In the genomic region with DNA sequence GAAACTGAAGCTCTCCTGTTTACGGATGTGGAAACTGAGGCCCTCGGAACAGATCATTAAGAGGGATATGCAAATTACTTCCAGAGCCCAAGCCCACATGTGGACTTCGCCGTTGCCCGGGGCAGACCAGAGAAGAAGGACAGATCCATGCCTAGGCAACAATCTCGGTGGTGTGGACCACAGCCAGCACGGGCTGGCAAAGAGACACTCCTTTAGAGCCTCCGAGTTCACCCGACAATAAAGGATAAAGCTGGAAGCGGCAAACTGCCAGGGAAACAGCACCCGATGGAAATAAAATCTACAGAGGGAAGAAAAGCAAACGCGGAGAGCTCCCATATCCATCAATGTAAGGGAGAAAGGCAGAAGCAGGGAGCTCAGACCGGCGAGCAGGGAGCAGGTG, we compare ENCODE assay signal across 17 mouse cellular contexts.
DNase-seq lines count a peak whose midpoint lies in the region; ATAC-seq and TF ChIP-seq lines count a peak whose summit lies in the region.
"Had no signal": no experiment of that assay in that cellular context is flagged by ENCODE, and none has a peak within 500 bp of the region (broad histone marks: within the 10 kb centered on the region; RNA-seq: fewer than 3 reads in every experiment).

No protein-coding gene starts in this region.

- no peak for TF ChIP-seq CTCF in kidney, adult 2 months (conservative IDR thresholded peaks at IDR 0.05; ENCODE audit: insufficient read depth, insufficient read length, low read depth, low read length)

- H3K9ac ChIP-seq in forebrain, embryonic 14.5 days (ENCODE audit: low read length): no peak overlapping the region
- H3K9ac ChIP-seq: embryonic facial prominence, embryonic 12.5 days; liver, embryonic 12.5 days; lung, embryonic 15.5 days had no signal

- no peaks in the 10 kb centered on the region for H3K9me3 ChIP-seq in forebrain, embryonic 14.5 days (replicated peaks; ENCODE audit: control insufficient read depth, low read length)
- H3K9me3 ChIP-seq in forebrain, embryonic 10.5 days: no peaks in the 10 kb centered on the region
- H3K9me3 ChIP-seq: embryonic facial prominence, embryonic 12.5 days; limb, embryonic 10.5 days; liver, embryonic 12.5 days; lung, embryonic 15.5 days had no signal

- intact Hi-C loops in left cerebral cortex, postnatal 4 days (cut with DNase I): no loop called here

- no peak overlapping the region for H3K4me3 ChIP-seq in forebrain, embryonic 14.5 days (ENCODE audit: low read depth, low read length)
- H3K4me3 ChIP-seq in forebrain, embryonic 10.5 days: no peak overlapping the region
- H3K4me3 ChIP-seq in kidney, adult 2 months (ENCODE audit: insufficient read depth, low read depth, low read length): no peak overlapping the region
- H3K4me3 ChIP-seq: embryonic facial prominence, embryonic 12.5 days; limb, embryonic 10.5 days; liver, embryonic 12.5 days; lung, embryonic 15.5 days had no signal

- H3K27me3 ChIP-seq in forebrain, embryonic 14.5 days (replicated peaks; ENCODE audit: control insufficient read depth, insufficient read depth, low read length): no peaks in the 10 kb centered on the region
- no peaks in the 10 kb centered on the region for H3K27me3 ChIP-seq in forebrain, embryonic 10.5 days (ENCODE audit: poor library complexity, severe bottlenecking)
- no peaks in the 10 kb centered on the region for H3K27me3 ChIP-seq in kidney, adult 2 months (replicated peaks; ENCODE audit: control insufficient read depth, insufficient read depth, low read length)
- H3K27me3 ChIP-seq: CH12.LX; embryonic facial prominence, embryonic 12.5 days; liver, embryonic 12.5 days; lung, embryonic 15.5 days; Patski had no signal

- DNase-seq in forebrain, embryonic 14.5 days (ENCODE audit: low spot score): peak; percentile 70
- no peak for DNase-seq in forebrain, embryonic 10.5 days (ENCODE audit: extremely low spot score, low spot score)
- peak; percentile 81 for DNase-seq in left cerebral cortex, postnatal 4 days
- no peak for DNase-seq in left cerebral cortex, adult 9 months (ENCODE audit: low spot score in 2 of 2)
- peak; percentile 81 for DNase-seq in cerebellum, adult 11-12 months
- peak; percentile 75 to 79 for DNase-seq in cerebellum, postnatal 36 days
- no peak for DNase-seq in kidney, adult 2 months
- no peak for DNase-seq in thymus, postnatal 25 days
- DNase-seq: right cerebral cortex, adult 18-20 months had no signal

- H3K27ac ChIP-seq in forebrain, embryonic 14.5 days (ENCODE audit: low read depth, low read length): no peak overlapping the region
- no peak overlapping the region for H3K27ac ChIP-seq in forebrain, embryonic 10.5 days
- no peak overlapping the region for H3K27ac ChIP-seq in kidney, adult 2 months (ENCODE audit: insufficient read depth, low read depth, low read length)
- H3K27ac ChIP-seq: embryonic facial prominence, embryonic 12.5 days; kidney, postnatal 0 days; limb, embryonic 10.5 days; liver, embryonic 12.5 days; lung, embryonic 15.5 days; stomach, postnatal 0 days had no signal

- TF ChIP-seq POLR2A in kidney, adult 2 months (IDR thresholded peaks at IDR 0.05; ENCODE audit: low read depth, low read length): no peak

- WGBS in forebrain, embryonic 14.5 days: 75% methylated on average over 15 of the region's 15 CpGs
- WGBS in forebrain, embryonic 10.5 days: 93% methylated on average over 15 of the region's 15 CpGs
- 88% methylated on average over 15 of the region's 15 CpGs for WGBS in kidney, adult 2 months

- H3K4me1 ChIP-seq in forebrain, embryonic 14.5 days (ENCODE audit: control insufficient read depth, insufficient read depth, low read length): no peaks in the 10 kb centered on the region
- no peaks in the 10 kb centered on the region for H3K4me1 ChIP-seq in forebrain, embryonic 10.5 days
- no peaks in the 10 kb centered on the region for H3K4me1 ChIP-seq in kidney, adult 2 months (ENCODE audit: control insufficient read depth, insufficient read depth, low read length)
- H3K4me1 ChIP-seq: liver, embryonic 12.5 days had no signal

- H3K36me3 ChIP-seq in forebrain, embryonic 14.5 days (ENCODE audit: control insufficient read depth, insufficient read depth, low read length): peaks cover 56% of the 10 kb centered on the region
- H3K36me3 ChIP-seq in forebrain, embryonic 10.5 days (replicated peaks): peaks cover 97% of the 10 kb centered on the region
- no peaks in the 10 kb centered on the region for H3K36me3 ChIP-seq in kidney, adult 2 months (ENCODE audit: control insufficient read depth, insufficient read depth, low read length)
- H3K36me3 ChIP-seq: liver, embryonic 12.5 days had no signal

- no peak; the same call in 1 of the 2 replicates for ATAC-seq in forebrain, embryonic 14.5 days
- ATAC-seq: liver, embryonic 12.5 days; Patski had no signal

- H3K4me2 ChIP-seq in forebrain, embryonic 14.5 days (ENCODE audit: low read length): no peak overlapping the region
- H3K4me2 ChIP-seq: embryonic facial prominence, embryonic 12.5 days; liver, embryonic 12.5 days; lung, embryonic 15.5 days had no signal

Comparison
In these comparisons a context has a peak if more than half of its experiments do, and no peak if none do; other contexts are left out.
1. DNase-seq: peak in forebrain, embryonic 14.5 days (single experiment), left cerebral cortex, postnatal 4 days (single experiment), cerebellum, adult 11-12 months (single experiment) and cerebellum, postnatal 36 days (2 of 2); none in forebrain, embryonic 10.5 days (single experiment), left cerebral cortex, adult 9 months (0 of 2), kidney, adult 2 months (single experiment) and thymus, postnatal 25 days (single experiment).